Mouse (Mus musculus) CH12.LX (cell line): ENCODE results near the gene Lpxn. TPM values are rescaled to one million over a fixed set of nuclear protein-coding genes. Genes with fewer than 3 reads are reported as not detected.
A peak's percentile ranks its signal among the peaks of the same experiment; 100 is the strongest.

Experiments
- DNase-seq: peaks from one replicate; pipeline ENCODE4 v3.0.0-alpha.2; 2013; ENCODE audit errors: extremely low read depth
- H3K27ac ChIP-seq: 2 replicates; pipeline ENCODE4 v1.5.1; 2012; ENCODE audit warnings: low read depth, mild to moderate bottlenecking, control low read depth, moderate library complexity; ENCODE audit not compliant: insufficient read depth
- H3K27me3 ChIP-seq: replicated peaks from 2 replicates; pipeline ENCODE3; 2012; ENCODE audit warnings: inconsistent platforms
- H3K36me3 ChIP-seq, 2 experiments: replicated peaks in 1 of 2; 2 replicates each; pipeline versions ENCODE3 to v1.6.1; 2012; ENCODE audit warnings: inconsistent platforms in 1 of 2, low read length in 1 of 2, mild to moderate bottlenecking in 1 of 2, mixed read lengths in 1 of 2, moderate library complexity in 1 of 2; ENCODE audit not compliant: control insufficient read depth in 1 of 2, insufficient read depth in 1 of 2
- H3K4me1 ChIP-seq, 2 experiments: 2 replicates each; pipeline ENCODE4 v1.6.1; 2012; ENCODE audit warnings: inconsistent platforms in 1 of 2, moderate library complexity in 1 of 2; ENCODE audit not compliant: insufficient read depth in 2 of 2, control insufficient read depth in 1 of 2
- H3K4me2 ChIP-seq: 2 replicates; pipeline ENCODE4 v1.6.1; 2012; ENCODE audit warnings: low read depth, mild to moderate bottlenecking, control low read depth; ENCODE audit not compliant: poor library complexity, insufficient read depth, severe bottlenecking
- H3K4me3 ChIP-seq, 3 experiments: fragments of 150-350 bp in 1 of 3; sonication (generic) in 1 of 3; replicated peaks in 1 of 3; 2 replicates each; pipeline versions ENCODE3 to v1.5.1; 2011 to 2012; ENCODE audit warnings: low read depth in 2 of 3, low read length in 2 of 3, mild to moderate bottlenecking in 2 of 3, moderate library complexity in 2 of 3, control low read depth in 1 of 3, improper control_type of control experiment in 1 of 3, inconsistent platforms in 1 of 3, mixed read lengths in 1 of 3; ENCODE audit not compliant: poor library complexity in 1 of 3
- H3K79me2 ChIP-seq: replicated peaks from 2 replicates; pipeline ENCODE4 v1.6.1; 2012; ENCODE audit warnings: mild to moderate bottlenecking, moderate library complexity; ENCODE audit not compliant: control insufficient read depth, poor library complexity, insufficient read depth, severe bottlenecking; ENCODE audit errors: extremely low read depth
- H3K9ac ChIP-seq: 2 replicates; pipeline ENCODE4 v1.6.1; 2012; ENCODE audit warnings: low read depth, mild to moderate bottlenecking, control low read depth, moderate library complexity; ENCODE audit not compliant: insufficient read depth
- H3K9me3 ChIP-seq: replicated peaks from 2 replicates; pipeline ENCODE3; 2012; ENCODE audit warnings: low read length, inconsistent platforms, mixed read lengths
- BHLHE40 ChIP-seq: IDR thresholded peaks from 2 replicates; pipeline ENCODE4 v1.6.1; 2011; ENCODE audit warnings: mild to moderate bottlenecking, low read depth, low read length, improper control_type of control experiment
- CHD1 ChIP-seq: IDR thresholded peaks from 2 replicates; pipeline ENCODE4 v1.6.1; 2012; ENCODE audit warnings: low read depth, low read length, improper control_type of control experiment, inconsistent platforms
- CTCF ChIP-seq, 2 experiments: IDR thresholded peaks in 1 of 2; conservative IDR thresholded peaks in 1 of 2; 2 replicates each; pipeline ENCODE4 v1.5.1; 2011 to 2012; ENCODE audit warnings: low read depth in 2 of 2, low read length in 2 of 2, improper control_type of control experiment in 1 of 2, inconsistent platforms in 1 of 2, mild to moderate bottlenecking in 1 of 2, moderate library complexity in 1 of 2
- ELF1 ChIP-seq: IDR thresholded peaks from 2 replicates; pipeline ENCODE4 v1.6.1; 2014; ENCODE audit warnings: low read depth, mild to moderate bottlenecking, inconsistent platforms, low read length, improper control_type of control experiment
- ETS1 ChIP-seq: conservative IDR thresholded peaks from 2 replicates; pipeline ENCODE4 v1.6.1; 2012; ENCODE audit warnings: low read depth, mild to moderate bottlenecking, inconsistent platforms, low read length, improper control_type of control experiment, moderate library complexity
- GABPA ChIP-seq: IDR thresholded peaks from 2 replicates; pipeline ENCODE4 v1.6.1; 2012; ENCODE audit warnings: low read depth, low read length, improper control_type of control experiment, inconsistent platforms; ENCODE audit not compliant: insufficient replicate concordance
- HCFC1 ChIP-seq: IDR thresholded peaks from 2 replicates; pipeline ENCODE4 v1.6.1; 2012; ENCODE audit warnings: low read depth, mild to moderate bottlenecking, inconsistent platforms, low read length, improper control_type of control experiment
- JUND ChIP-seq: conservative IDR thresholded peaks from 2 replicates; pipeline ENCODE4 v1.6.1; 2011; ENCODE audit warnings: low read depth, low read length, improper control_type of control experiment
- KAT2A ChIP-seq: IDR thresholded peaks from 2 replicates; pipeline ENCODE4 v1.6.1; 2012; ENCODE audit warnings: low read length, improper control_type of control experiment, inconsistent platforms; ENCODE audit not compliant: insufficient replicate concordance
- MAZ ChIP-seq: IDR thresholded peaks from 2 replicates; pipeline ENCODE4 v1.6.1; 2012; ENCODE audit warnings: low read depth, mild to moderate bottlenecking, inconsistent platforms, low read length, improper control_type of control experiment, moderate library complexity
- MEF2A ChIP-seq: IDR thresholded peaks from 2 replicates; pipeline ENCODE4 v1.6.1; 2014; ENCODE audit warnings: low read depth, mild to moderate bottlenecking, inconsistent platforms, low read length, improper control_type of control experiment, borderline replicate concordance
- NRF1 ChIP-seq: IDR thresholded peaks from 2 replicates; pipeline ENCODE4 v1.6.1; 2014; ENCODE audit warnings: low read depth, mild to moderate bottlenecking, inconsistent platforms, low read length, improper control_type of control experiment, moderate library complexity
- PAX5 ChIP-seq: IDR thresholded peaks from 2 replicates; pipeline ENCODE4 v1.6.1; 2012; ENCODE audit warnings: low read length, inconsistent platforms, mixed read lengths
- POLR2AphosphoS2 ChIP-seq: IDR thresholded peaks from 2 replicates; pipeline ENCODE4 v1.6.1; 2011; ENCODE audit warnings: low read depth, low read length, improper control_type of control experiment
- RCOR1 ChIP-seq: conservative IDR thresholded peaks from 2 replicates; pipeline ENCODE4 v1.6.1; 2012; ENCODE audit warnings: low read depth, mild to moderate bottlenecking, inconsistent platforms, low read length, improper control_type of control experiment
- SIN3A ChIP-seq: IDR thresholded peaks from 2 replicates; pipeline ENCODE4 v1.6.1; 2012; ENCODE audit warnings: low read length, improper control_type of control experiment, inconsistent platforms
- SMC3 ChIP-seq: IDR thresholded peaks from 2 replicates; pipeline ENCODE4 v1.6.1; 2011; ENCODE audit warnings: low read depth, low read length, improper control_type of control experiment
- TBP ChIP-seq: conservative IDR thresholded peaks from 2 replicates; pipeline ENCODE4 v1.6.1; 2011; ENCODE audit warnings: low read depth, low read length, improper control_type of control experiment
- UBTF ChIP-seq: IDR thresholded peaks from 2 replicates; pipeline ENCODE4 v1.6.1; 2012; ENCODE audit warnings: low read depth, mild to moderate bottlenecking, inconsistent platforms, low read length, improper control_type of control experiment, moderate library complexity
- USF1 ChIP-seq: IDR thresholded peaks from 2 replicates; pipeline ENCODE4 v1.6.1; 2014; ENCODE audit warnings: low read depth, mild to moderate bottlenecking, inconsistent platforms, low read length, improper control_type of control experiment
- USF2 ChIP-seq: conservative IDR thresholded peaks from 2 replicates; pipeline ENCODE4 v1.6.1; 2011; ENCODE audit warnings: low read depth, low read length, improper control_type of control experiment
- ZKSCAN1 ChIP-seq: IDR thresholded peaks from 2 replicates; pipeline ENCODE4 v1.6.1; 2012; ENCODE audit warnings: low read depth, inconsistent platforms, low read length, improper control_type of control experiment, borderline replicate concordance
- ZMIZ1 ChIP-seq: IDR thresholded peaks from 2 replicates; pipeline ENCODE4 v1.6.1; 2012; ENCODE audit warnings: low read depth, mild to moderate bottlenecking, inconsistent platforms, low read length, improper control_type of control experiment
- ZNF384 ChIP-seq: IDR thresholded peaks from 2 replicates; pipeline ENCODE4 v1.6.1; 2012; ENCODE audit warnings: low read depth, low read length, improper control_type of control experiment, inconsistent platforms
- dilution Hi-C: fragments of 300-500 bp; cut with MboI; formaldehyde crosslinking; loops from 2 replicates; pipeline ENCODE4 v1.14.3; 2020; ENCODE audit warnings: low sequenced_read_pairs; ENCODE audit not compliant: extremely low pct_unique_long_range_greater_than_20kb, extremely low pct_ligation_motif_present
- in situ Hi-C: fragments of 300-500 bp; cut with MboI; formaldehyde crosslinking; loops from 3 replicates; pipeline ENCODE4 v1.14.3; 2019; ENCODE audit warnings: low sequenced_read_pairs, low pct_ligation_motif_present, low pct_unique_long_range_greater_than_20kb, mixed read lengths
- polyA plus RNA-seq: library from polyadenylated mRNA; unstranded; fragments of >175 nt; gene quantifications from 2 replicates; pipeline ENCODE4 v1.2.1, GENCODE M21; 2012; ENCODE audit warnings: low read depth; ENCODE audit not compliant: insufficient read length
- total RNA-seq, 2 experiments: library from RNA; depleted of rRNA; stranded (reverse); fragments of 300-350 nt in 1 of 2; fragments of >200 nt in 1 of 2; gene quantifications; 2 replicates each; pipeline ENCODE4 v1.2.3; 2012 to 2014

The Lpxn gene
- total and polyA plus RNA-seq, 3 experiments = 39.2 to 140 (median 66.4) TPM

DNA sequence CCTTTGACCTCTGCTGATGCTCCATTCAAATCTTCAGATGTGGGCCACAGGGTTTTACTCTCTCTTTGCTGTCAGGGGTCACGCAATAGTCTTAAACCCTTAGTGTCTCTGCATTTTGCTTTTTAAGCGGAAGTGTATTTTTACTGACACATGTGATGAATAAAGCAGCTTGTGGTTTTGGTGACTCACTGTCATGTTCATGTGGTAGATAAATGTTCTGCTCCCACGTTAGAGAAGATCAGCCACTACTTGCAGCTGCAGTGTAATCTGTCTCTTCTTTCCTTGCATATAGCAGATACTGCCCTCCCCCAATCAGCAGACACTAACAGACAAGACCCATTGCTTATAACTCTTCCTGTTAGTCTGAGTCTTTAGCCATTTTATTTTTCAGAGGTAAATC is 37.6 kb downstream of the Lpxn start:
- Histone ChIP-seq H3K79me2 (no peaks in the 10 kb centered on the region), H3K4me1 (no peaks in the 10 kb centered on the region; a peak in 1 of 4 replicates), H3K9ac (no peak overlapping the region), H3K36me3 (peaks cover 30 to 62% of the 10 kb centered on the region in 2 experiments), H3K27ac (no peak overlapping the region), H3K9me3 (no peaks in the 10 kb centered on the region), H3K4me3 (no peak overlapping the region), H3K27me3 (no peaks in the 10 kb centered on the region), H3K4me2 (no peak overlapping the region)
- in situ Hi-C loops = no loop called here
- peak; percentile 56 for DNase-seq
- dilution Hi-C loops = no loop called here
- peak; percentile 50; the same call in 1 of the 2 replicates for TF ChIP-seq ETS1
- TF ChIP-seq SMC3 = no peak
- TF ChIP-seq CHD1 = no peak
- TF ChIP-seq JUND = no peak
- no peak for TF ChIP-seq KAT2A
- no peak for TF ChIP-seq PAX5
- TF ChIP-seq RCOR1 = no peak
- no peak for TF ChIP-seq ZMIZ1
- no peak for TF ChIP-seq CTCF (conservative IDR thresholded peaks at IDR 0.05 in 1 of 2, IDR thresholded peaks at IDR 0.05 in 1 of 2; ENCODE audit: low read depth in 2 of 2, low read length in 2 of 2)
- no peak for TF ChIP-seq ZKSCAN1
- TF ChIP-seq TBP = no peak
- TF ChIP-seq BHLHE40 = 0 out of 2 replicates have a peak, but pooled peaks have one; percentile 33
- TF ChIP-seq ELF1 = no peak
- TF ChIP-seq ZNF384 = no peak
- TF ChIP-seq NRF1 = no peak
- no peak for TF ChIP-seq UBTF
- TF ChIP-seq MAZ = no peak
- TF ChIP-seq, all 38 proteins: peak for 2

DNA sequence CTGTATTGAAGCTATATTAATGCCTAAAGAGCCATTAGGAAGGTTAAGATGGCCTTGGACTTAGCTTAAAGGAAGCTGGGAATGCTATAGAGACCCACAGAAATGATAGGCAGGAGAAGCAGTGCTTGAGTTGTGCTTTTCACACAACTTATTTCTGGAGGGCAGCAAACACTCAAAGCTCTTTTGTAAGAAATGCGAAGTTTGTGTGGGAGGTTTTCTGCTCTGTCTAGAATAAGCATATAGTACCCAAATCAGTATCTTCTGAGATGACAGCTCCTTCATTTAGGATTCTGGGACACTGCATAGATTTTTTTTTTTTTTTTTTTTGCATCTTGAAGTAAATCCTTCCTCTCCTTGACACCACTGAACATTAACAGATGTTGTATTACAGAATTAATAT is 42.5 kb downstream of the Lpxn start:
- Histone ChIP-seq H3K36me3 (peaks cover 11 to 22% of the 10 kb centered on the region in 2 experiments), H3K27me3 (no peaks in the 10 kb centered on the region), H3K9me3 (no peaks in the 10 kb centered on the region), H3K4me2 (no peak overlapping the region), H3K27ac (no peak overlapping the region), H3K9ac (no peak overlapping the region), H3K79me2 (no peaks in the 10 kb centered on the region), H3K4me3 (no peak overlapping the region), H3K4me1 (no peaks in the 10 kb centered on the region)
- dilution Hi-C loops (no loop called here), in situ Hi-C loops (no loop called here)
- no peak for DNase-seq
- TF ChIP-seq USF2 = no peak
- TF ChIP-seq HCFC1 = no peak
- no peak for TF ChIP-seq MEF2A
- no peak for TF ChIP-seq UBTF
- TF ChIP-seq POLR2AphosphoS2 = no peak
- no peak for TF ChIP-seq ELF1
- TF ChIP-seq SIN3A = no peak
- no peak for TF ChIP-seq MAZ
- no peak for TF ChIP-seq CHD1
- TF ChIP-seq RCOR1 = no peak
- TF ChIP-seq GABPA = no peak
- TF ChIP-seq USF1 = no peak
